Mouse (Mus musculus): ENCODE measurements at regions not wholly inside any gene's neighbourhood (a gene's known extent, or its start where the extent isn't known, plus 50 kb on each side); places are given as distances from the start of the nearest gene placed in this dataset.

DNA sequence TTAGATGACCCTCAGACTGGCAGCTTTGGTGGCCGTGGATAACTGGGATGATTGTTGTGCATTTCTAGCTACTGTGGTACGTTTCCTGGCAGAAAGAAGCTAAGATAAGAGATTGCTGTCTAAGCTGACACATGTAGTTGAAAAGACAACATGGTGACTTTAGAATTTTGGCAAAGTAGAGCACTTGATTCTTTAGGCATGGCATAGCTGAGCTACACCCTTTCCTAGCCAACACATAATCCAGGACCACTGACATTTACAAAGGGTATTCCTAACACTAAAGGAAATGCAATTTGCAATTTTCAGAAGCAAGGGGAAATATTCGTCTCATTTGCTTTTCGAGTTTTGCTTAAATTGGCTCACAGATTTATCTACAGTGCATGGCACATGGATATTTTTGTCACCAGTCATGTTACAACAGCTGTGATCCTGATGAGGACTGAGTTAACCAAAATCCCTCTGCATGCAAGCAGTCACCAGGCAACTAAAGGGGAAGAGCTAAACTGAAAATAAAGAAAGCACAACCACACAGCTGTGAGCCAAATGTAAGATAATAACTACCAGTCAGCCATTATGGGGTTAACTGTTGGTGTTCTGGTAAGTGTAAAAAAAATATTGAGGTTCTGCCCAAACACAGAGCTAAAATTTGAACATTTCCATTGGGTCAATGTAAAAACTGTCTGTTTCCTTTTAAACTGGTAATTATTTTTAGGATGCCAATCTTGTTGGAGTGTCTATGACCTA, 342.9 kb upstream of the Meox2 start:
- TF ChIP-seq POLR2A (IDR thresholded peaks at IDR 0.05; ENCODE audit: control insufficient read depth in 1 of 2, insufficient read depth in 1 of 2, low read depth in 1 of 2, low read length in 2 of 2, poor library complexity in 1 of 2) (no peak), CHD1 (IDR thresholded peaks at IDR 0.05; ENCODE audit: low read depth, low read length) (no peak), HCFC1 (IDR thresholded peaks at IDR 0.05; ENCODE audit: low read depth, low read length) (no peak)
